Mouse (Mus musculus) megakaryocyte progenitor cell, adult 5-6 weeks (primary cell): Measurements from ENCODE around the gene Krt34. TPM values are rescaled to one million over a fixed set of nuclear protein-coding genes. Genes with fewer than 3 reads are reported as not detected.

ENCODE experiments used
- ATAC-seq: replicated peaks from 2 replicates; pipeline ENCODE4 v1.8.0; 2016; ENCODE audit warnings: mild to moderate bottlenecking, moderate TSS enrichment, inconsistent platforms; ENCODE audit not compliant: poor library complexity
- total RNA-seq, 2 experiments: library from RNA; stranded (forward) in 1 of 2; stranded (reverse) in 1 of 2; fragments of 157-497, 149-512 nt in 1 of 2; fragments of 200-1000 nt in 1 of 2; gene quantifications; 2 replicates each; pipeline versions ENCODE4 v1.2.3 to v1.2.4; 2015 to 2017

The Krt34 gene
- total RNA-seq, 2 experiments from 2014 or later = not detected

GRCm38 (mm10) chr11:100004846-100005245 lies 36.5 kb downstream of the Krt34 start:
- ATAC-seq = peak; percentile 74

- ATAC-seq = no peak
These were observed 42.3 kb downstream of the Krt34 start for GRCm38 (mm10) chr11:99999091-99999490.

GRCm38 (mm10) chr11:99994384-99994661 lies 47.0 kb downstream of the Krt34 start:
- no peak for ATAC-seq

GRCm38 (mm10) chr11:99993620-99994383 lies 47.6 kb downstream of the Krt34 start, which contains the start of gene Krtap17-1:
Gene Krtap17-1 (minus strand): TSS chr11:99993994.
- no peak for ATAC-seq

DNA sequence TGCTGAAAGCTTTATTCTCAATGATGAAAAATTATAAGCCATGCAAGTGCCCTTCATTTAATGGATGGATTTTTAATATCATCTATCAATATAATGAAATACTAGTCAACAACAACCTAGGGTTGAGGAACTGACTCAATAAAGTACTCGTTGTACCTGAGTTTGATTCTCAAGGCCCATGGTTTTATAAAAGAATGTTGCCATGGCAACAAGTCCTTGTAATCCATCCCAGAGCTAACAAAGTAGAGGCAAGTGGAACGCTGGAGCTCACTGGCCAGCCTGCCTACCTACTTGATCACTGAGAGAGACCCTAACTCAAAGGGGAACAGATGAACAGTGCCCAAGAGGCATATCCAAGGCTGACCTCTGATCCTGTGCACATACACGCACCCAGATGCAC lies 50.8 kb downstream of the Krt34 start:
- no peak for ATAC-seq

- no peak for ATAC-seq
These were observed 51.4 kb downstream of the Krt34 start for GRCm38 (mm10) chr11:99989881-99990405.

DNA sequence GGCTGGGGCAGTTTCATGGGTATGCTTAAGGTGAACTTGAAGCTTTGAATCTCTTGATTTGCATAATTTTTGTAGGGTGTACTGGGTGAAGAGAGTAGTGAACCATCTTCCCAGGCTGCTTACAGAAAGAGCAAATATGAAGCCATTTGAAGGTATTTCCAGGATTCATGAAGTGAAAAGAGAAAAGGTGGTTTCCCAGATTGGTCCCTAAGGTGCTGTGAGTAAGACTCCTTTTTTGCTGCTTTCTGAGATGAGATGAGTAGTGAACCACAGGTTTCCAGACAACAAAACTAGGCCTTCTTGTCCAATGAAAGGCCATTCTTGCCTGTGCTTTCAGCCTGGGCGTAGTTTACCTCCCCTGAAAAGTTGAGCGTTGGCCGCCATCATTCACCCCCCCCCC lies 52.8 kb downstream of the Krt34 start:
- no peak for ATAC-seq

Other genes with a start within 250 kb of the Krt34 start
Only the 30 nearest of the 32 such genes appear.
- gene Gm11554, start 237.1 kb downstream of the Krt34 start, total RNA-seq (2015) = not detected in 2 replicates
- gene Gm11554, start 237.1 kb downstream of the Krt34 start, total RNA-seq (2017) = not detected in 2 replicates
- gene Krtap4-13, start 231.7 kb downstream of the Krt34 start, total RNA-seq (2015) = not detected in 2 replicates
- not detected in 2 replicates for gene Krtap4-13, start 231.7 kb downstream of the Krt34 start, total RNA-seq (2017)
- gene Gm11564, start 225.9 kb downstream of the Krt34 start, total RNA-seq (2015) = not detected in 2 replicates
- gene Gm11564, start 225.9 kb downstream of the Krt34 start, total RNA-seq (2017) = not detected in 2 replicates
- gene 2300003K06Rik, start 203.5 kb downstream of the Krt34 start, total RNA-seq (2015) = not detected in 2 replicates
- not detected in 2 replicates for gene 2300003K06Rik, start 203.5 kb downstream of the Krt34 start, total RNA-seq (2017)
- gene Krtap4-16, start 189.9 kb downstream of the Krt34 start, total RNA-seq (2015) = not detected in 2 replicates
- gene Krtap4-16, start 189.9 kb downstream of the Krt34 start, total RNA-seq (2017) = not detected in 2 replicates
- gene Gm11568, start 183.6 kb downstream of the Krt34 start, total RNA-seq (2015) = not detected in 2 replicates
- not detected in 2 replicates for gene Gm11568, start 183.6 kb downstream of the Krt34 start, total RNA-seq (2017)
- gene Gm11559, start 177.1 kb downstream of the Krt34 start, total RNA-seq (2015) = not detected in 2 replicates
- gene Gm11559, start 177.1 kb downstream of the Krt34 start, total RNA-seq (2017) = not detected in 2 replicates
- gene Krtap9-1, start 168.2 kb downstream of the Krt34 start, total RNA-seq (2015) = not detected in 2 replicates
- not detected in 2 replicates for gene Krtap9-1, start 168.2 kb downstream of the Krt34 start, total RNA-seq (2017)
- gene Gm11567, start 162.4 kb downstream of the Krt34 start, total RNA-seq (2015) = not detected in 2 replicates
- not detected in 2 replicates for gene Gm11567, start 162.4 kb downstream of the Krt34 start, total RNA-seq (2017)
- gene Krtap31-1, start 133.6 kb downstream of the Krt34 start, total RNA-seq (2015) = not detected in 2 replicates
- gene Krtap31-1, start 133.6 kb downstream of the Krt34 start, total RNA-seq (2017) = not detected in 2 replicates
- not detected in 2 replicates for gene Gm11565, start 126.8 kb downstream of the Krt34 start, total RNA-seq (2015)
- not detected in 2 replicates for gene Gm11565, start 126.8 kb downstream of the Krt34 start, total RNA-seq (2017)
- not detected in 2 replicates for gene Krtap31-2, start 105.3 kb downstream of the Krt34 start, total RNA-seq (2015)
- gene Krtap31-2, start 105.3 kb downstream of the Krt34 start, total RNA-seq (2017) = not detected in 2 replicates
- not detected in 2 replicates for gene Krtap9-5, start 93.1 kb downstream of the Krt34 start, total RNA-seq (2015)
- gene Krtap9-5, start 93.1 kb downstream of the Krt34 start, total RNA-seq (2017) = not detected in 2 replicates
- gene Krtap29-1, start 62.5 kb downstream of the Krt34 start, total RNA-seq (2015) = not detected in 2 replicates
- gene Krtap29-1, start 62.5 kb downstream of the Krt34 start, total RNA-seq (2017) = not detected in 2 replicates
- not detected in 2 replicates for gene Krtap16-1, start 55.0 kb downstream of the Krt34 start, total RNA-seq (2015)
- not detected in 2 replicates for gene Krtap16-1, start 55.0 kb downstream of the Krt34 start, total RNA-seq (2017)
- gene Krtap17-1, start 47.6 kb downstream of the Krt34 start, total RNA-seq (2015) = not detected in 2 replicates
- gene Krtap17-1, start 47.6 kb downstream of the Krt34 start, total RNA-seq (2017) = not detected in 2 replicates
- gene Krt33a, start 25.3 kb downstream of the Krt34 start, total RNA-seq (2015) = not detected in 2 replicates
- not detected in 2 replicates for gene Krt33a, start 25.3 kb downstream of the Krt34 start, total RNA-seq (2017)
- not detected in 2 replicates for gene Krt33b, start 11.7 kb downstream of the Krt34 start, total RNA-seq (2015)
- not detected in 2 replicates for gene Krt33b, start 11.7 kb downstream of the Krt34 start, total RNA-seq (2017)
- not detected in 2 replicates for gene Krt31, start 9.0 kb upstream of the Krt34 start, total RNA-seq (2015)
- gene Krt31, start 9.0 kb upstream of the Krt34 start, total RNA-seq (2017) = not detected in 2 replicates
- not detected in 2 replicates for gene Krt32, start 46.7 kb upstream of the Krt34 start, total RNA-seq (2015)
- not detected in 2 replicates for gene Krt32, start 46.7 kb upstream of the Krt34 start, total RNA-seq (2017)
- gene Krt35, start 54.7 kb upstream of the Krt34 start, total RNA-seq (2015) = not detected in 2 replicates
- not detected in 2 replicates for gene Krt35, start 54.7 kb upstream of the Krt34 start, total RNA-seq (2017)
- not detected in 2 replicates for gene Krt36, start 64.1 kb upstream of the Krt34 start, total RNA-seq (2015)
- gene Krt36, start 64.1 kb upstream of the Krt34 start, total RNA-seq (2017) = not detected in 2 replicates
- not detected in 2 replicates for gene Krt13, start 80.0 kb upstream of the Krt34 start, total RNA-seq (2015)
- not detected in 2 replicates for gene Krt13, start 80.0 kb upstream of the Krt34 start, total RNA-seq (2017)
- not detected in 2 replicates for gene Krt15, start 94.4 kb upstream of the Krt34 start, total RNA-seq (2015)
- gene Krt15, start 94.4 kb upstream of the Krt34 start, total RNA-seq (2017) = not detected in 2 replicates
- gene Krt19, start 107.1 kb upstream of the Krt34 start, total RNA-seq (2015) = not detected in 2 replicates
- not detected in 2 replicates for gene Krt19, start 107.1 kb upstream of the Krt34 start, total RNA-seq (2017)
- gene Krt9, start 151.7 kb upstream of the Krt34 start, total RNA-seq (2015) = not detected in 2 replicates
- not detected in 2 replicates for gene Krt9, start 151.7 kb upstream of the Krt34 start, total RNA-seq (2017)
- not detected in 2 replicates for gene Krt14, start 166.0 kb upstream of the Krt34 start, total RNA-seq (2015)
- not detected in 2 replicates for gene Krt14, start 166.0 kb upstream of the Krt34 start, total RNA-seq (2017)
- gene Krt16, start 207.3 kb upstream of the Krt34 start, total RNA-seq (2015) = not detected in 2 replicates
- not detected in 2 replicates for gene Krt16, start 207.3 kb upstream of the Krt34 start, total RNA-seq (2017)
- gene Krt17, start 219.5 kb upstream of the Krt34 start, total RNA-seq (2015) = not detected in 2 replicates
- not detected in 2 replicates for gene Krt17, start 219.5 kb upstream of the Krt34 start, total RNA-seq (2017)
- not detected in 2 replicates for gene Krt42, start 228.3 kb upstream of the Krt34 start, total RNA-seq (2015)
- not detected in 2 replicates for gene Krt42, start 228.3 kb upstream of the Krt34 start, total RNA-seq (2017)